Mouse (Mus musculus) kidney, postnatal 36 days (tissue): Measurements from ENCODE around the gene Gm10053.

ENCODE experiments used
- DNase-seq, 2 experiments: peaks; one replicate each; pipeline ENCODE4 v3.0.0; 2021 to 2022; ENCODE audit warnings: mixed read lengths in 2 of 2

Gene Gm10053

GRCm38 (mm10) chr19:24899578-24900544, 24.4 kb downstream of the Gm10053 start:
- peak in 1 of 2 experiments; percentile 40 for DNase-seq

DNA sequence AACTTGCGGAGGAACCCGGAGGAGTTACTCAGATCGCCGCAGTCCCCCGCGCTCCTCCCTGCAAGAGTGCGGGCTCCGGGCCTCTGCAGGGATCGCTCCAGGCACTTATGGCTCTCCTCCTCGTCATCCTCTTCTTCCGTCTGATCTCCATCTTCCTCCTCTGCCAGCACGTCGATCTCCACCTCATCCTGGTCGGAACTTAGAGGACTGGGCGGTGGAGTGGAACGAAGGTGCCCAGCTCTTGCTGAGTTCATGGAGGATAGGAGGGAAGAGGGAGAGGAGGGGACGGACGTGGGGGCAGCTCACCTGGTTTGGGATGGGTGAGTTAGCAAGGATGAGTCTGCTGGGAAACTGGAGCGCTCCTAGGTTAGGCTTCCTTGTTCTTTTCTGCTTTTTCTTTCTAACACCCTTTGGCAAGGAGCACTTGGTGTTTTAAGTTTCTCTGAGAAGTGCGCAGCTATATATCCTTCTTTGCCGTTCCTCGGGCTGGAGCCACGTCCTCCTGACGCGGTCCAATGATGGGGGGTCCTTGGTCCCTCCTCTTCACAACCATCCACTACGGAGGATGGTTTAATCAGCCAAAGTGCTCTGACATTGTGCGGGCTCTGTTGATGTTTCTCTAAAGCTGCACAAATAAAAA, 25.2 kb downstream of the Gm10053 start, which contains the start of gene Foxd4:
Foxd4 (minus strand) TSS at position 617 of the 640 bp plus-strand sequence.
- DNase-seq = no peak

DNA sequence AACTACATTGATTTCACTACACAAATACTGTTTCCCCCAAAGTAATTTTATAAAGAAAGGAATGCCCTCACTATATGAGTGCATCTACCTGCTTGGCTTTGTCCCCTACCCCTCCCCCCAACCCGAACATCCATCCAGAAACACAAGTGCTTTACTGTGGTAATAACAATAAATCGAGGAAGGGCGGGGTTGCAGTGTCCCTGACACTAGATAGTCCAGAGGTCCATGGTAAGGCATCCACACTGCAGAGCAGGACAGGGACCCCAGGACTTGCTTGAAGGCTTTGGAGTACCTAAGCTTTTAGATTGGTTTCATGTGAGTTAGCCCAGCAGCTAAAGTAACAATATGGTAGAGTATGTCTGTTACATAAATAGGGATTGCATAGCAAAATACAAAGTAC, 26.2 kb downstream of the Gm10053 start:
- no peak for DNase-seq

DNA sequence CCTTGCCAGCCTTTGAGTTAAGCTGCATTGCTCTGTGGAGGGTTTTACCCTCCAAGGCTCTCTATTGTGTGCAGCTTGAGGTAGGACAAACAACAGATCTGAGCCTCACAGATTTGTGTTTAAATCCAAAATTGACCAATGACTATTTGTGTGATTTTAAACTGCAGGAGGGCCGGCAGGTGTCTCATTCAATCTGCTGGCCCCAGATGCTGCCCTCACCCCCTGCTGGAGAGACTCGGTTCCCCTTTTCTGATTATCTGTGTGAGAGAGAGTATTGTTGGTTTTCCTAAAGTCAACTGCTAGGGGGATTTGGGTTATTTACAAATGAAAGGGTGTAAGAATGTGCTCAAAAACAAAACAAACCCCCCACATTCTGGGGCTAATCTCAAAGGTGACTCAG, 26.8 kb downstream of the Gm10053 start:
- no peak for DNase-seq

DNA sequence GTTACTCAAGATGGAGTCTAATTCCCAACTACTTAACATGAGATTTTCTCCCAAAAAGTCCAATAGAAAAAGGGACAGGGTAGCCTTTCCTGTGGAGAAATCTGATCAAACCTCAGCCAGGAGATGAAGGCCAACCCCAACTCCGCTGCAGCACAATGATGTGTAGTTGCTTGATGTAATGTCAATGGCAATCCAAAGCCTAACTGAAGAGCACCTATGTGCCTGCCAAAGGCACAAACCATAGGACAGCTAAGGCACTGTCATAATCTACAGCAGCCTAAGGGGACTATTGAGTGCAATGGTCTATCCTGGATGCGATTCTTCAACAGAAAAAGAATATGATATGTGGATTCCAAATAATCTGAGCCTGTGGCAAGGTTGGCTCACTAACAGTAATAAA, 27.3 kb downstream of the Gm10053 start:
- DNase-seq = no peak

GRCm38 (mm10) chr19:24907655-24908054, 32.2 kb downstream of the Gm10053 start:
- DNase-seq = no peak

DNA sequence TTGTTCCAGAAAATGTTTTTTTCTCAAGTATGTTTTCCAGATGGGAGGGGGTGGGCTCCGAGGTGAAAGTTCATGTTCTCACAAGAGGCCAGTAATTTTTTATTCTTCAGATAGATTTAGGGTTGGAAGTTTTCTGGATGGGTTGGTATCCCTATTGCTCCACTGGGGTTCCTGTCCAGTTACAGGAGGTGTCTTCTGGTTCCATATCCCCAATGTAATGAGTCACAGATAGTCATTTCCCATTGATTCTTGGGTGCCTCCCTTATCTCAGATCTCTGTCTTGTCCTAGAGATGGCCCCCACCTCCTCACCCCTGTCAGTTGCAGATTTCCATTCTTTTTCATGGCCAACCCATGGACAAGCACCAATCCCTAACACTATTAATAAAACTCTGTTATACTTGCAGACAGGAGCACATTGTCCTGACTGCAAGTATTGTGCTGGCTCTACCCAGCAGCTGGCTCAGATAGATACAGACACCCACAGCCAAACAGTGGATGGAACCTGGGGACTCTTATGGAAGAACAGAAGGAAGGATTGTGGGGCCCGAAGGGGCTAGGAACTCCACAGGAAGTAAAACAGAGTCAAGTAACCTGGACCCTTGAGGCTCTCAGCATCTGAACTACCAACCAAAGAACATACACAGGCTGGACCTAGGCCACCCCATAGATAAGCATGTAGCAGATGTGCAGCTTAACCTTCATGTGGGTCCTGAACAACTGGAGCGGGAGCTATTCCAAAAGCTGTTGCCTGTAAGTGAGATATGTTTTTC, 33.1 kb downstream of the Gm10053 start:
- no peak for DNase-seq

DNA sequence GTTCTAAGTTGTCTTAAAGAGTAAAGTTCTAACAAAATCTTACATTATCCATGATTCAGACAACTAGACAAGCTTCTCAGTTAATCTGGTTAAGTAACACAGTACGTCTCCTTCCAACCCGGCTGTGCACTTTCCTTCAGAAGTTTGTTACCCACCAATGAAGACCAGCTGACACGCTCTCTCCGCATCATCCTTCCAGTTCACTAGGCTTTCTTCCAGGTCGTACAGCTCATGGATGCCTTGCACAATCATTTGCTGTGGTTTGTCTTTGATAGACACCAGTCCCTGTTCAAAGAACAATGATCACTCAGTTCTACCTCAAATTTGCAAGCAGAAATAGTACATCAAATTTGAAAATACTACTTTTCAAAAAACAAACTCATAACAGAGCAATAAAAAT, 45.4 kb downstream of the Gm10053 start:
- no peak for DNase-seq
